Mouse (Mus musculus) stomach, embryonic 14.5 days (tissue): ENCODE results near the gene Bbs12. TPM values are rescaled to one million over a fixed set of nuclear protein-coding genes. Genes with fewer than 3 reads are reported as not detected.

Experiments
- ATAC-seq: fragments of 200-750 bp; cut with Nextera tagmentation; 2 replicates; pipeline ENCODE4 v1.8.0; 2017; ENCODE audit warnings: low read depth, moderate TSS enrichment; ENCODE audit not compliant: insufficient number of reproducible peaks, insufficient read depth, low FRiP score
- H3K27ac ChIP-seq: fragments of 300-500 bp; sonication (generic); 2 replicates; pipeline ENCODE4 v1.5.1; 2014; ENCODE audit warnings: mild to moderate bottlenecking, low read length, moderate library complexity, mixed read lengths
- H3K27me3 ChIP-seq: fragments of 300-500 bp; sonication (generic); 2 replicates; pipeline ENCODE4 v1.6.1; 2014; ENCODE audit warnings: low read length, control low read depth, mixed read lengths; ENCODE audit not compliant: control insufficient read depth, insufficient read depth
- H3K36me3 ChIP-seq: fragments of 300-500 bp; sonication (generic); 2 replicates; pipeline ENCODE4 v1.6.1; 2014; ENCODE audit warnings: mild to moderate bottlenecking, control low read depth, low read length, moderate library complexity, mixed read lengths; ENCODE audit not compliant: control insufficient read depth, insufficient read depth
- H3K4me1 ChIP-seq: fragments of 300-500 bp; sonication (generic); 2 replicates; pipeline ENCODE4 v1.6.1; 2014; ENCODE audit warnings: low read length, control low read depth, mixed read lengths; ENCODE audit not compliant: control insufficient read depth, insufficient read depth
- H3K4me2 ChIP-seq: fragments of 300-500 bp; sonication (generic); replicated peaks from 2 replicates; pipeline ENCODE4 v1.6.1; 2014; ENCODE audit warnings: low read depth, low read length, control low read depth
- H3K4me3 ChIP-seq: fragments of 300-500 bp; sonication (generic); 2 replicates; pipeline ENCODE4 v1.5.1; 2014; ENCODE audit warnings: low read depth, low read length, control low read depth
- H3K9ac ChIP-seq: fragments of 300-500 bp; sonication (generic); replicated peaks from 2 replicates; pipeline ENCODE4 v1.6.1; 2014; ENCODE audit warnings: low read depth, mild to moderate bottlenecking, control low read depth, low read length, moderate library complexity, mixed read lengths
- H3K9me3 ChIP-seq: fragments of 300-500 bp; sonication (generic); 2 replicates; pipeline ENCODE4 v1.6.1; 2016; ENCODE audit warnings: low read depth, low read length, control low read depth; ENCODE audit not compliant: control insufficient read depth
- WGBS: fragments of 180-500 bp; shearing (Covaris S2); extraction: QIAGEN DNeasy Blood & Tissue Kit; methylation state at CpG from one replicate; pipeline ENCODE4 v1.1.7; 2014; 5-methylcytosine and 5-hydroxymethylcytosine counted together
- polyA plus RNA-seq: library from polyadenylated mRNA; unstranded; fragments of >200 nt; fragmentation: Nextera tagmentation; extraction: Ambion mirVana; gene quantifications from 2 replicates; pipeline ENCODE4 v1.2.1, GENCODE M21; 2014

Gene Bbs12
- polyA plus RNA-seq, 1 experiment from 2014 or later, result 9.2 TPM

DNA sequence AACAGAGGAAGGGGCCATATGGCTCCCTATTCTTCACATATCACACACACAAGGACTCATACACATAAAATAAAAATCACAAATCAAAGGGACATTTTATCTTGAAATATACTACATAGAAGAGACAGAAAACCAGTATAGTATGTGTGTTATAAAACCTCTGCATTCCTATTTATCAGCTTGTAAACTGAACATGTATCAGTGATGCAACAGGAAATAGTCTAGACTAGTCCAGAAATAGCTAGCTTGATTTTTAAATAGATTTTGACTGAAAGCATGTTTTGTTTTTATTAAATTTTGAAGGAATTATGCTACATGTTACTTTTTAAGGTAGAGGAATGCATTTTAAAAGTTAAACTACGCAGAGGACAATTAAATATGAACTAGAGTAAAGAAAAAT, 17.6 kb downstream of the Bbs12 start:
- Histone ChIP-seq H3K4me2 (no peak overlapping the region), H3K9me3 (no peaks in the 10 kb centered on the region), H3K36me3 (no peaks in the 10 kb centered on the region), H3K4me1 (no peaks in the 10 kb centered on the region), H3K9ac (no peak overlapping the region), H3K27me3 (no peaks in the 10 kb centered on the region), H3K27ac (no peak overlapping the region), H3K4me3 (no peak overlapping the region)
- whole genome bisulfite sequencing, result 77% methylated on average over 1 of the region's 1 CpGs
- ATAC-seq, result no peak

GRCm38 (mm10) chr3:37331999-37332449, 19.7 kb downstream of the Bbs12 start:
- ATAC-seq, result no peak
- Histone ChIP-seq H3K4me1 (no peaks in the 10 kb centered on the region), H3K27me3 (no peaks in the 10 kb centered on the region), H3K9ac (no peak overlapping the region), H3K9me3 (no peaks in the 10 kb centered on the region), H3K27ac (no peak overlapping the region), H3K4me2 (no peak overlapping the region), H3K36me3 (no peaks in the 10 kb centered on the region), H3K4me3 (no peak overlapping the region)
- 68% methylated on average over 6 of the region's 6 CpGs for WGBS

DNA sequence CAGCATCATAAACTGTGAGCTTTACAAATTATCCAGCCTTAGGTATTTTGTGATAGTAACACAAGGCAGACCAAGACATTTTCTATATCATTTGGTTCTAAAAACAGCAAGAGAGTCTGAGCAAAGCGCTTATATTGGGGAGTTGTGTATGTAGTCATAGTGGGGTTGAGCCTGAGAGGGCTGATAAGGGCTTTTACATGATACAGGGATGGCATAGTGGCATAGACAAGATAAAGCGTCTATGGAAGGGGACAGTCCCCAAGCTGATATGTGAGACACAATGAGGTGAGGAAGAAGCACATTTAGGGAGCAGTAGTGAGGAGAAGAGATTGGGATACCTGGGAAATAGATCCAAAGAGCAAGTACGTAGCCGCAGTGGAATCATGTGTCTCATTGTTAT, 21.7 kb downstream of the Bbs12 start:
- no peak for ATAC-seq
- 89% methylated on average over 4 of the region's 4 CpGs for WGBS
- no peak overlapping the region for H3K27ac ChIP-seq
- no peaks in the 10 kb centered on the region for H3K27me3 ChIP-seq
- no peak overlapping the region for H3K4me2 ChIP-seq
- H3K4me1 ChIP-seq, result no peaks in the 10 kb centered on the region
- no peaks in the 10 kb centered on the region for H3K9me3 ChIP-seq
- no peak overlapping the region for H3K9ac ChIP-seq
- H3K36me3 ChIP-seq, result no peaks in the 10 kb centered on the region
- no peak overlapping the region for H3K4me3 ChIP-seq

DNA sequence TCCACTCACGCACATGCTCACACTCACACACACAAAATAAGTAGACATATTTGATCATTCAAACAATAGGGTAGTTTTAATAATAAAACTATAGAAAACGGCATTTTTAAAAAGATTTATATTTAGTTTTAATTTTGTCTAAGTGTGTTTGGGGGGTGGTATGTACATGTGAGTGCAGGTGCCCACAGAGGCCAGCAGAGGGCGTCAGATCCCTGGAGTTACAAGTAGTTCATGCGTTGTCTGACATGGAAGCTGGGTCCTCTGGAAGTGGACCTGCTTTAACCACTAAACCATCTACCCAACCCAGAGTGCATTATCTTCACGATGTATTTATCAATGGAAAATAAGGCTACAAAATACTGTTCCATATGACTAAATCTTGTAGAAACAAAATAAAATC, 28.8 kb downstream of the Bbs12 start:
- H3K9ac ChIP-seq, result no peak overlapping the region
- WGBS, result 62% methylated on average over 5 of the region's 5 CpGs

DNA sequence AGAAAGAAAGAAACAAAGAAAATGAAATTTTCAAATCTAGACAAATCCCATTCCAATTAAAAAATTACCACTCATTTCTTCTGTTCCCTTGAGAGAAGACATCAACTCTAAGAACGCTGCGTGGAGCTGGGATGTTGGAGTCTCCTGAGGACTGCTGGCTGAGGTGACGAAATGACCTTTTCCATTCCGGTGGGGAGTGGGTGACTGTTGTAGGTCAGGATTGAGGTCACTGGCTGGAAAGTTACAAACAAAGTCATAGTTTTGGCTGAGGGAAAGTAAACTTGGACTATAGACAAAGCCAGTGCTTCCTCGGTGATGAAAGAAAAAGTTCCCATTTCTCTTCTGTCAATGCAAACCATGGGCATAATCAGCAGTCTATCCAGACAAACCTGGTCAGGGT, 30.5 kb downstream of the Bbs12 start:
- no peaks in the 10 kb centered on the region for H3K36me3 ChIP-seq
- peaks cover 3% of the 10 kb centered on the region; the same call in 1 of the 2 replicates for H3K4me1 ChIP-seq
- H3K27me3 ChIP-seq, result no peaks in the 10 kb centered on the region
- no peak overlapping the region for H3K27ac ChIP-seq
- no peak overlapping the region for H3K4me3 ChIP-seq
- no peak overlapping the region for H3K4me2 ChIP-seq
- ATAC-seq, result no peak
- H3K9ac ChIP-seq, result no peak overlapping the region
- 44% methylated on average over 5 of the region's 5 CpGs for WGBS
- no peaks in the 10 kb centered on the region for H3K9me3 ChIP-seq

More for the DNA sequence above, 28.8 kb downstream of the Bbs12 start:
- Histone ChIP-seq H3K36me3 (no peaks in the 10 kb centered on the region), H3K4me3 (no peak overlapping the region), H3K27ac (no peak overlapping the region), H3K27me3 (no peaks in the 10 kb centered on the region), H3K9me3 (no peaks in the 10 kb centered on the region), H3K4me1 (no peaks in the 10 kb centered on the region), H3K4me2 (no peak overlapping the region)
- no peak for ATAC-seq

- H3K36me3 ChIP-seq, result no peaks in the 10 kb centered on the region
- H3K27ac ChIP-seq, result no peak overlapping the region
- peaks cover 5% of the 10 kb centered on the region; the same call in 1 of the 2 replicates for H3K4me1 ChIP-seq
- H3K9ac ChIP-seq, result no peak overlapping the region
- H3K4me2 ChIP-seq, result peak overlapping the region; percentile 98
- no peaks in the 10 kb centered on the region for H3K9me3 ChIP-seq
- H3K27me3 ChIP-seq, result no peaks in the 10 kb centered on the region; the same call in 1 of the 2 replicates
- no peak for ATAC-seq
- peak overlapping the region; percentile 72; the same call in 1 of the 2 replicates for H3K4me3 ChIP-seq
- WGBS, result 34% methylated on average over 9 of the region's 9 CpGs
Measured at GRCm38 (mm10) chr3:37347671-37348070, 35.3 kb downstream of the Bbs12 start.

DNA sequence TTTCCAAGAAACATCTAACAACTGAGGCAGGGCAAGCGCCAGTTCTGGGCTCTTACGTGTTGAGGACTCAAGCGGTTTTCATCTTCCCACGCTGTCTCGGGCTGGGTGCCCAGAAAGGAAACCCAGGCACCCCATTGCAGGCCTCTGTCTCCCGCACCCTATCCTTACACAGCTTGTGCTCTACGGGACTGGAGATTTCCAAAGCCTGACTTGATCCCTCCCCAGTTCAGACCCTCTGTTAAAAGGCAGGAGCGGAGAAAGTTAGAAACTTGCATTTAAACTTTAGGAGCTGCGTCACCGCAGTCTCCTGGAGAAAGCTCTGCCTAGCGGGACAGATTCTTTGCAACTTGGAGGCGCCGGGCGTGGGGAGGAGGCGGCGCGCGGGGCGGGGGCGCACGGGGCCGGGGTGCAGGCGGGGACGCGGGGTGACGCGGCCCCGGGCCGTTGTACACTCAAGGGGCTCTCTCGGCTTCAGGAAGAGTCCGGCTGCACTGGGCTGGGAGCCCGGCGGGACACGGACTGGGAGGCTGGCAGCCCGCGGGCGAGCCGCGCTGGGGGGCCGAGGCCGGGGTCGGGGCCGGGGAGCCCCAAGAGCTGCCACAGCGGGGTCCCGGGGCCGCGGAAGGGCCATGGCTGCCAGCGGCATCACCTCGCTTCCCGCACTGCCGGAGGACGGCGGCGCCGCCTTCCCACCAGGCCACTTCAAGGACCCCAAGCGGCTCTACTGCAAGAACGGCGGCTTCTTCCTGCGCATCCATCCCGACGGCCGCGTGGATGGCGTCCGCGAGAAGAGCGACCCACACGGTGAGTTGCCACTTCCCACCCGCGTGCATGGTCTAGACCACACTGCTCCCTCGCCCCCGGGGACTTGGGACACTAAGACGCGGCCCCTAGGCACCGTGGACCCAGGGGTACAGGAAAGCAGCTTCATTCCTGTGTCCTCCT, 36.1 kb downstream of the Bbs12 start, which contains the start of gene Fgf2:
Gene Fgf2, plus strand, starts transcription at position 126 of the 945 bp plus-strand sequence.
- Histone ChIP-seq H3K36me3 (no peaks in the 10 kb centered on the region), H3K9me3 (no peaks in the 10 kb centered on the region), H3K4me2 (peak within 1 kb of the TSS; percentile 98), H3K27ac (no peak within 1 kb of the TSS), H3K4me3 (peak within 1 kb of the TSS; percentile 72), H3K4me1 (peaks cover 5% of the 10 kb centered on the region; the same call in 1 of the 2 replicates), H3K27me3 (no peaks in the 10 kb centered on the region; the same call in 1 of the 2 replicates), H3K9ac (peak within 1 kb of the TSS; percentile 66)
- 0 out of 2 replicates have a peak, but pooled peaks have one; percentile 51 for ATAC-seq
- 2% methylated on average over 64 of the region's 75 CpGs for WGBS

GRCm38 (mm10) chr3:37349166-37349548, 36.8 kb downstream of the Bbs12 start:
- WGBS, result 13% methylated on average over 8 of the region's 8 CpGs
- H3K27ac ChIP-seq, result no peak overlapping the region
- H3K4me2 ChIP-seq, result peak overlapping the region; percentile 98
- H3K36me3 ChIP-seq, result no peaks in the 10 kb centered on the region
- peak overlapping the region; percentile 72 for H3K4me3 ChIP-seq
- no peaks in the 10 kb centered on the region for H3K9me3 ChIP-seq
- peaks cover 5% of the 10 kb centered on the region; the same call in 1 of the 2 replicates for H3K4me1 ChIP-seq
- H3K27me3 ChIP-seq, result no peaks in the 10 kb centered on the region; the same call in 1 of the 2 replicates
- ATAC-seq, result no peak
- H3K9ac ChIP-seq, result peak overlapping the region; percentile 66
